ENCODE assay signal across 31 mouse cellular contexts in the genomic region with DNA sequence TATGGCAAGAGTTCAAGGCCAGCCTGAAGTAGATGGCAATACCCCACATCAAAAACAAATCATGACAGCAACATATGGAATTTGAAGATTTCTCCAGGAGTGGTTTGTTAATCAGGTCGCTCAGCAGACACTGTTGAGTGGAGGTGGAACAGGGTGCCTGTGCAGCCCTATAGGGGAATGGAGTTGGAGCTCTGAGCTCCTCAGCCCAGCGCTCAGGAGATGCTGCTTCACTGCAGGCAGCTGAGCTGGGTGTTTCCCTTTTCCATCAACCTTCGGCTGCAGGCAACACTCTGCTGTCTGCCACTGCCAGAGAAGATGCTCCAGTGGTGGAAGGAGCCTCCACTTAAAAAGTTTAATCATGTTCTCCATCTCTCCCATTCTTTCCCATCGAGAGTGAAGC.
"Had no signal": no experiment of that assay in that cellular context is flagged by ENCODE, and none has a peak within 500 bp of the region (broad histone marks: within the 10 kb centered on the region; RNA-seq: fewer than 3 reads in every experiment).

No protein-coding gene starts in this region.

- H3K27ac ChIP-seq: heart, embryonic 13.5 days; heart, embryonic 15.5 days; hindbrain, embryonic 10.5 days; hindbrain, embryonic 12.5 days; hindbrain, embryonic 13.5 days; hindbrain, embryonic 14.5 days; hindbrain, embryonic 15.5 days; hindbrain, postnatal 0 days; intestine, embryonic 15.5 days; kidney, embryonic 15.5 days; kidney, postnatal 0 days; layer of hippocampus, adult 2 months; left cerebral cortex, adult 2 months had no signal

- H3K4me3 ChIP-seq: heart, embryonic 13.5 days; heart, embryonic 15.5 days; hindbrain, embryonic 10.5 days; hindbrain, embryonic 12.5 days; hindbrain, embryonic 13.5 days; hindbrain, embryonic 15.5 days; intestine, embryonic 15.5 days; kidney, embryonic 15.5 days; layer of hippocampus, adult 2 months; left cerebral cortex, adult 2 months had no signal

- H3K4me1 ChIP-seq: hindbrain, embryonic 10.5 days; hindbrain, embryonic 12.5 days; hindbrain, embryonic 13.5 days; hindbrain, embryonic 15.5 days; intestine, embryonic 15.5 days had no signal

- DNase-seq: heart, postnatal 14 days; heart, postnatal 36 days; heart, postnatal 4 days; kidney, adult 11 months; kidney, adult 18-20 months; kidney, adult 2 months; kidney, adult 8-10 months; kidney, adult 9 months; kidney, postnatal 10 days; kidney, postnatal 14 days; kidney, postnatal 25 days; kidney, postnatal 36 days; kidney, postnatal 4 days; layer of hippocampus, adult 9-11 months; layer of hippocampus, postnatal 36 days had no signal

- H3K27me3 ChIP-seq: heart, embryonic 13.5 days; heart, embryonic 15.5 days; hindbrain, embryonic 12.5 days; hindbrain, embryonic 13.5 days; hindbrain, embryonic 15.5 days; intestine, embryonic 15.5 days; kidney, embryonic 15.5 days had no signal

- H3K9me3 ChIP-seq: heart, embryonic 13.5 days; heart, embryonic 15.5 days; hindbrain, embryonic 10.5 days; hindbrain, embryonic 12.5 days; hindbrain, embryonic 13.5 days; hindbrain, embryonic 15.5 days; intestine, embryonic 15.5 days; kidney, embryonic 15.5 days had no signal

- H3K36me3 ChIP-seq: heart, embryonic 13.5 days; heart, embryonic 15.5 days; hindbrain, embryonic 10.5 days; hindbrain, embryonic 12.5 days; hindbrain, embryonic 13.5 days; hindbrain, embryonic 15.5 days; intestine, embryonic 15.5 days; kidney, embryonic 15.5 days had no signal

- ATAC-seq: hindbrain, postnatal 0 days; inflammation-experienced regulatory T-cells, adult 6 months; intestine, embryonic 15.5 days; intestine, embryonic 16.5 days; intestine, postnatal 0 days had no signal
